Mouse (Mus musculus) heart, embryonic 10.5 days (tissue): Measurements from ENCODE around the gene Stxbp5l. TPM values are rescaled to one million over a fixed set of nuclear protein-coding genes. Genes with fewer than 3 reads are reported as not detected.
"Not testable (repeated sequence)": the region's sequence is repeated elsewhere in the genome, so short reads cannot be mapped to it uniquely, and the experiment has no call there.

Source experiments
- DNase-seq: peaks from one replicate; pipeline ENCODE4 v3.0.0-alpha.2; 2017; ENCODE audit warnings: low spot score
- H3K27ac ChIP-seq: fragments of 300-500 bp; sonication (generic); 2 replicates; pipeline ENCODE4 v1.5.1; 2016; ENCODE audit warnings: mild to moderate bottlenecking
- H3K27me3 ChIP-seq: fragments of 300-500 bp; sonication (generic); 2 replicates; pipeline ENCODE4 v1.6.1; 2016; ENCODE audit warnings: mild to moderate bottlenecking; ENCODE audit not compliant: poor library complexity, insufficient read depth, severe bottlenecking
- H3K36me3 ChIP-seq: fragments of 300-500 bp; sonication (generic); 2 replicates; pipeline ENCODE4 v1.6.1; 2016; ENCODE audit warnings: mild to moderate bottlenecking, moderate library complexity
- H3K4me1 ChIP-seq: fragments of 300-500 bp; sonication (generic); 2 replicates; pipeline ENCODE4 v1.6.1; 2016; ENCODE audit warnings: mild to moderate bottlenecking
- H3K4me3 ChIP-seq: fragments of 300-500 bp; sonication (generic); 2 replicates; pipeline ENCODE4 v1.5.1; 2016; ENCODE audit warnings: mild to moderate bottlenecking, moderate library complexity
- H3K9me3 ChIP-seq: fragments of 300-500 bp; sonication (generic); 2 replicates; pipeline ENCODE4 v1.6.1; 2016; ENCODE audit warnings: mild to moderate bottlenecking, moderate library complexity
- WGBS: fragments of 180-500 bp; shearing (Covaris S2); methylation state at CpG from one replicate; pipeline ENCODE4 v1.1.7; 2016; 5-methylcytosine and 5-hydroxymethylcytosine counted together
- polyA plus RNA-seq: library from polyadenylated mRNA; unstranded; fragments of >200 nt; fragmentation: Nextera tagmentation; extraction: Ambion mirVana; gene quantifications from 2 replicates; pipeline ENCODE4 v1.2.1, GENCODE M21; 2016

Stxbp5l gene
- polyA plus RNA-seq, 1 experiment from 2014 or later = 0.72 TPM

GRCm38 (mm10) chr16:37367426-37367825 lies 17.3 kb downstream of the Stxbp5l start:
- H3K36me3 ChIP-seq = no peaks in the 10 kb centered on the region
- H3K9me3 ChIP-seq = no peaks in the 10 kb centered on the region
- H3K4me1 ChIP-seq = no peaks in the 10 kb centered on the region
- no peaks in the 10 kb centered on the region for H3K27me3 ChIP-seq
- no peak overlapping the region for H3K27ac ChIP-seq
- no peak for DNase-seq
- H3K4me3 ChIP-seq = no peak overlapping the region
- 85% methylated on average over 4 of the region's 4 CpGs for WGBS

- H3K27me3 ChIP-seq = no peaks in the 10 kb centered on the region
- no peak overlapping the region for H3K27ac ChIP-seq
- no peaks in the 10 kb centered on the region for H3K4me1 ChIP-seq
- H3K4me3 ChIP-seq = no peak overlapping the region
- DNase-seq = no peak
- H3K36me3 ChIP-seq = no peaks in the 10 kb centered on the region
- H3K9me3 ChIP-seq = no peaks in the 10 kb centered on the region
- WGBS = 83% methylated on average over 2 of the region's 2 CpGs
These were observed 20.8 kb downstream of the Stxbp5l start for GRCm38 (mm10) chr16:37363958-37364357.

GRCm38 (mm10) chr16:37355621-37356020 lies 29.1 kb downstream of the Stxbp5l start:
- Histone ChIP-seq H3K9me3 (no peaks in the 10 kb centered on the region), H3K4me1 (no peaks in the 10 kb centered on the region), H3K27ac (no peak overlapping the region), H3K27me3 (no peaks in the 10 kb centered on the region), H3K4me3 (no peak overlapping the region), H3K36me3 (no peaks in the 10 kb centered on the region)
- DNase-seq = no peak
- WGBS = 81% methylated on average over 3 of the region's 3 CpGs

GRCm38 (mm10) chr16:37347092-37347491 lies 37.7 kb downstream of the Stxbp5l start:
- no peak for DNase-seq
- whole genome bisulfite sequencing = 23% methylated on average over 3 of the region's 3 CpGs
- Histone ChIP-seq H3K9me3 (no peaks in the 10 kb centered on the region), H3K27ac (no peak overlapping the region), H3K27me3 (no peaks in the 10 kb centered on the region), H3K36me3 (no peaks in the 10 kb centered on the region), H3K4me1 (no peaks in the 10 kb centered on the region), H3K4me3 (no peak overlapping the region)

GRCm38 (mm10) chr16:37344960-37345359 lies 39.8 kb downstream of the Stxbp5l start:
- no peaks in the 10 kb centered on the region for H3K4me1 ChIP-seq
- no peak for DNase-seq
- no peaks in the 10 kb centered on the region for H3K27me3 ChIP-seq
- no peak overlapping the region for H3K27ac ChIP-seq
- no peak overlapping the region for H3K4me3 ChIP-seq
- WGBS = 51% methylated on average over 2 of the region's 2 CpGs
- no peaks in the 10 kb centered on the region for H3K9me3 ChIP-seq
- H3K36me3 ChIP-seq = no peaks in the 10 kb centered on the region

- not testable (repeated sequence) for H3K27ac ChIP-seq, DNase-seq, H3K27me3 ChIP-seq, H3K36me3 ChIP-seq, H3K4me1 ChIP-seq, H3K9me3 ChIP-seq, H3K4me3 ChIP-seq
These were observed 43.3 kb downstream of the Stxbp5l start for GRCm38 (mm10) chr16:37341446-37341845.

DNA sequence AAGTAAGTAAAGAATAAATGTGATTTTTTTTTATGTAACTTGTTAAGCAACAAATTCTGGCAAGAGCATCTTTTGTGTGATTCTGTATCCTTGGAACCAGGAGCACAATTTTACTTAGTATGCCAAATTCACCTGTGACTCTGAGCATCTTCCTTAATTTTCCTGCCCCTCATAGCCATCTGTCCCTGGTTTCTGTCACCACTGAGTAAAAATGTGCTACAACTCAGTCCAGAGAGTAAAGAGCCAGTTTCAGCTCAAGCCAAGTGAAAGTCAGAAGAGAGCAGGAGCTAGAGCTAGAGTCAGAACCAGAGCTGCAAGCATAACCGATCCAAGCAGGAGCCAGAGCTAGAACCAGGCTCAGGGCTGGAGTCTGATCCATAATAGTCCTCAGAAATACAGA lies 46.6 kb downstream of the Stxbp5l start:
- no peak for DNase-seq
- Histone ChIP-seq H3K4me3 (no peak overlapping the region), H3K27me3 (no peaks in the 10 kb centered on the region), H3K9me3 (no peaks in the 10 kb centered on the region), H3K27ac (no peak overlapping the region), H3K4me1 (no peaks in the 10 kb centered on the region), H3K36me3 (no peaks in the 10 kb centered on the region)
- 81% methylated on average over 1 of the region's 1 CpGs for WGBS

GRCm38 (mm10) chr16:37337529-37337928 lies 47.2 kb downstream of the Stxbp5l start:
- no peak overlapping the region for H3K4me3 ChIP-seq
- H3K27ac ChIP-seq = no peak overlapping the region
- no peaks in the 10 kb centered on the region for H3K27me3 ChIP-seq
- H3K36me3 ChIP-seq = no peaks in the 10 kb centered on the region
- 71% methylated on average over 1 of the region's 1 CpGs for WGBS
- H3K9me3 ChIP-seq = no peaks in the 10 kb centered on the region
- no peak for DNase-seq
- H3K4me1 ChIP-seq = no peaks in the 10 kb centered on the region

DNA sequence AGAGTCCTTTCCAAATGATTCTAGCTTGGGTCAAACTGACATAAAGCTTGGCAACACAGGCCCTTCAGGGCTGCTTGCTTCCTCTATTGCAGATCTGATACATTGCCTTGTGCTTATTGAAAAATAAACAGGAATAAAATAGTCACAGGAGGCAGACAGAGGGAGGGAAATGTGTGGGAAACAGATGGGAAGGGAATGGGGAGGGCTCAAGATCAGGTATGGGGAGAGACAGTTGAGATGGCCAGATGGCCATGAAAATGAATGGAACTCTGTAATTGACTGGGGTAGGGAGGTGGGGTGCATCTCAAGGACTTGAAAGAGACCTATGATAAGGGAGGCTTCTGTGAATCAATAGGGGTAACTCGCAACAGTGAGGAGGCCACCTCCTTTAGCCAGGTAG lies 80.3 kb downstream of the Stxbp5l start:
- no peak overlapping the region for H3K27ac ChIP-seq
- 96% methylated on average over 1 of the region's 1 CpGs for WGBS
- no peaks in the 10 kb centered on the region for H3K4me1 ChIP-seq
- no peak overlapping the region for H3K4me3 ChIP-seq
- H3K27me3 ChIP-seq = no peaks in the 10 kb centered on the region
- DNase-seq = no peak
- no peaks in the 10 kb centered on the region for H3K36me3 ChIP-seq
- no peaks in the 10 kb centered on the region for H3K9me3 ChIP-seq

- no peak overlapping the region for H3K4me3 ChIP-seq
- H3K4me1 ChIP-seq = no peaks in the 10 kb centered on the region
- no peak for DNase-seq
- H3K9me3 ChIP-seq = no peaks in the 10 kb centered on the region
- H3K36me3 ChIP-seq = no peaks in the 10 kb centered on the region
- H3K27me3 ChIP-seq = no peaks in the 10 kb centered on the region
- 62% methylated on average over 1 of the region's 1 CpGs for WGBS
- no peak overlapping the region for H3K27ac ChIP-seq
These were observed 92.2 kb downstream of the Stxbp5l start for GRCm38 (mm10) chr16:37292593-37292992.

DNA sequence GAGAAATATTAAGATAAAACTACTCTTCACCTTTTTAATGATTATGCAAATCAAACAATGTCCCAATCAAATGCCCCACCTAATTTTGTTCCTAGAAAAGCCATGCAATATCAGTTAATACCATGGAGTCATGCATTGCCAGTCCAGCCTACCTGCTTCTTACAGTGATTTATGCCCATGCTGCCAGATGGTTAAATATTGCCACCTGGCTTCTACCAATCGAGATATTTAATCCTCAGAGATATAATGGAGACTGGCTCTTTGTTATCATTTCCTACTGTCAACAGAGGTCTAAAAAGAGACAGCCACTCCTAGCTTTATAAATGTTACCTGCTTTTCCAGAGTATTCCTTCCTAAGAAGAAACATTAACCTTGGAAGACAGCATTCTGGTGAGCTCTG lies 104.6 kb downstream of the Stxbp5l start:
- no peaks in the 10 kb centered on the region for H3K9me3 ChIP-seq
- no peak overlapping the region for H3K27ac ChIP-seq
- no peaks in the 10 kb centered on the region for H3K27me3 ChIP-seq
- no peaks in the 10 kb centered on the region for H3K4me1 ChIP-seq
- no peaks in the 10 kb centered on the region for H3K36me3 ChIP-seq
- H3K4me3 ChIP-seq = no peak overlapping the region
- 59% methylated on average over 1 of the region's 1 CpGs for WGBS
- DNase-seq = no peak

- H3K9me3 ChIP-seq = no peaks in the 10 kb centered on the region
- H3K27ac ChIP-seq = no peak overlapping the region
- H3K36me3 ChIP-seq = no peaks in the 10 kb centered on the region
- H3K4me3 ChIP-seq = no peak overlapping the region
- DNase-seq = no peak
- no peaks in the 10 kb centered on the region for H3K27me3 ChIP-seq
- H3K4me1 ChIP-seq = no peaks in the 10 kb centered on the region
These were observed 111.1 kb downstream of the Stxbp5l start for GRCm38 (mm10) chr16:37273681-37274080.

GRCm38 (mm10) chr16:37261678-37262077 lies 123.1 kb downstream of the Stxbp5l start:
- Histone ChIP-seq H3K27ac (no peak overlapping the region), H3K36me3 (no peaks in the 10 kb centered on the region), H3K27me3 (no peaks in the 10 kb centered on the region), H3K4me3 (no peak overlapping the region), H3K9me3 (no peaks in the 10 kb centered on the region), H3K4me1 (no peaks in the 10 kb centered on the region)
- no peak for DNase-seq
- whole genome bisulfite sequencing = 54% methylated on average over 3 of the region's 3 CpGs

GRCm38 (mm10) chr16:37219151-37219550 lies 165.6 kb downstream of the Stxbp5l start:
- Histone ChIP-seq H3K9me3 (no peaks in the 10 kb centered on the region), H3K4me1 (no peaks in the 10 kb centered on the region), H3K27me3 (no peaks in the 10 kb centered on the region), H3K27ac (no peak overlapping the region), H3K4me3 (no peak overlapping the region), H3K36me3 (no peaks in the 10 kb centered on the region)
- DNase-seq = no peak
- 83% methylated on average over 1 of the region's 1 CpGs for WGBS
